Mouse (Mus musculus) megakaryocyte progenitor cell, adult 5-6 weeks (primary cell): Measurements from ENCODE around the gene Anp32b. TPM values are rescaled to one million over a fixed set of nuclear protein-coding genes. Genes with fewer than 3 reads are reported as not detected.

Experiments
- ATAC-seq: replicated peaks from 2 replicates; pipeline ENCODE4 v1.8.0; 2016; ENCODE audit warnings: mild to moderate bottlenecking, moderate TSS enrichment, inconsistent platforms; ENCODE audit not compliant: poor library complexity
- total RNA-seq, 2 experiments: library from RNA; stranded (forward) in 1 of 2; stranded (reverse) in 1 of 2; fragments of 157-497, 149-512 nt in 1 of 2; fragments of 200-1000 nt in 1 of 2; gene quantifications; 2 replicates each; pipeline versions ENCODE4 v1.2.3 to v1.2.4; 2015 to 2017

Anp32b gene
- total RNA-seq, 2 experiments from 2014 or later, result 148 to 743 TPM

DNA sequence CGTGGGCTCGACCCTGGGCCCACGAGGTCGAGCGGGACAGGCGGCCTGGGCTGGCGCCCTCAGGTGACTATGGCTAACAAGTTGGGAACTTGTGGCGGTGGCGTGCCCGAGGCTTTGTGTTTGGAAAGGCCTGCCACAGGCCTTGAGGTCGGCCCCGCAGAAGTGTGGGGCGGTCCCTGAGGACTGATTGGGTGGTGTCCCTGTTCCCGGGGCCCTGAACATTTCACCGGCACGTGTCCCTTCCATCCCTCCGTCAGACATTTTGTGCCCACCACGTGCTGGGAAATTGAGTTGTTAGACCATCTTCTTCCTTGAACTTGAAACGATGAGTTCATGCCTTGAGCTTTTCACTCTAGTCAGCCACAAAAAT, 1.8 kb downstream of the Anp32b start:
- ATAC-seq, result peak; percentile 43

DNA sequence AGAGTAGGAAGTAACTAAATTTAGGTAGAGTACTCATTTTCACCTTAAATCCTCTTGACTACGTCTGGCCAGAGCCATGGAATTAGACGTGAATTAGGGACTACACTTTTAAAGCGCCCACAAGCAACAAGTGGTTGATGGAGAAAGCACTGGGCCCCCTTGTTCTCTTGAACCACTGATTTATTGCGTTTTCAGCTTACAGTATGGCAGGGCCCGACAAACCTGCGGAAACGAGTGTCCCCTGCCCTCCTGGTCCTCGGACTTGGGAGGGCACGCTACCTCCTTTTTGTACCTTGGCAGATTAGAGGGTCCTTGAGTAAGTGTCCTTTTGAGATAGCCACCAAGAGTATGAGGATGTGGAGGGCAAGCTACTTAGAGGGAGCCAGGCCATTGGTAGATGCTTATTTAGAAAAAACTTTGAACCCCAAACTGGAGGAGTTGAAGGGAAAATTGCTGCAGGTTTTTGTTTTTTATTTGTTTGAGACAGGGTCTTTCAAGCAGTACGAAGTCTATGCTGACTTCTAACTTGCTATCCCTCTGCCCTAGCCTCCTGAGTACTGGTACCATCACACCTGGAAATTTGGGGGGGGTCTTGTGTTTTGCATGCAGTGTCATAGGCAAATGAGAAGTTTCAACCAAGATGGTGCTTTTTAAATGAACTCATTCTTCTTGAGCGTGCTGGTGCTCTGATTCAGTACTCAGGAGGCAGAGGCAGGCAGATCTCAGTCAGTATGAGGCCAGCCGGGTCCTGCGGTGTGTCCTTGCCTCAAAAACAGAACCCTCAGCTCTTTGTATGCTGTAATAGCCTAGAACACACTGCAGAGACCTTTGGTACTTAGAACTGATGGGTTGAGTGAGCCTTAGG, 2.4 kb downstream of the Anp32b start:
- ATAC-seq, result no peak

DNA sequence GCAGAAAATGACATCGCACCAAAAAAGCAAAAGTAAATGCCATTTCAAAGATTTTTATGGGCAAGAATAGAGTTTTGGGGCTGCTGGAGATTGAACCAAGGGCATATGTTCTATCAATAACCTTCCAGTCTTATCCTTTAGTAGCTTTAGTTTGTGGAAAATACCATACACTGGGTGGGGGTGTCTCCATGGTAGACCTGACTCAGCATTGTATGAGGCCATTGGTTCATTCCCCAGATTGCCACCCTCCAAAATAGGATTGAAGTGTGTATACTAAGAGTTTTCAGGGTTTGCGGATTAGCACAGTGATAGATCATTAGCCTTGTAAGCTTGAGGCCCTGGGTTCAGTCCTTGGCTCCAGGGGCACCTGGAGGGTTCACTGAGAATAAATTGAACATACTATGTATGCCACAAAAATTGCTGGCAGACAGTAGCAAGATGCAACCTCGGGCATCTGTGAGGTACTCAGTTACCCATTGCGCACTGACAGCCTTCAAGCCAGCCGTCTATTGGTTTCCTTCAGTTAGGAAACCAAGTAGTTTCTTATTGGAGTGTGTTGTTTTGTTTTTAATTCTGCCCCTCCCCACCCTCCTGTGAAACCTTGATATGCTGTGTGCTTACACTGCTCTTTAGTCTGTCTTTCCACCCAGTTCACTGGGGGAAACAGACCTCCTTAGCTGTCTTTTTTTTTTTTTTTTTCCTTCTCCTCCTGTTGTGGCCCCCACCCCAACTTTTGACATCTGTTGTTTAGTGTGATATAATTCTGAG, 3.6 kb downstream of the Anp32b start:
- ATAC-seq, result peak; percentile 8

DNA sequence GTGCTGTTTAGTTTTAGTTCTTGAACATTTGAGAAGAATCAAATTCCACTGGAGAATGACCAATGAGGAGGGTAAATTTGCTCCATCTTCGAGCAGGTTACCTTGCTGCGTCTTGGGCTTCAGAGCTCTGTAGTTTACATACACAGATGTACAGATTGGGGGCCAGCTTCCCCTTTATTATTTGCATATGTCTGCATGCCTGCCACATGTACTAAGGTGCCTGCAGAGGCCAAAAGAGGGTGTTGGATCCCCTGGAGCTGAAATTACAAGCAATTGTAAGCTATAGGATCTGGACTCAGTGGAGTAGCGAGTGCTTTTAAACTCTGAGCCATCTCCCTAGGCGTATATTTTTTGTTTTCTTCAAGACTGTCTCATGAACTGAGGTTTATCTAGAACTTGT, 6.1 kb downstream of the Anp32b start:
- no peak for ATAC-seq

DNA sequence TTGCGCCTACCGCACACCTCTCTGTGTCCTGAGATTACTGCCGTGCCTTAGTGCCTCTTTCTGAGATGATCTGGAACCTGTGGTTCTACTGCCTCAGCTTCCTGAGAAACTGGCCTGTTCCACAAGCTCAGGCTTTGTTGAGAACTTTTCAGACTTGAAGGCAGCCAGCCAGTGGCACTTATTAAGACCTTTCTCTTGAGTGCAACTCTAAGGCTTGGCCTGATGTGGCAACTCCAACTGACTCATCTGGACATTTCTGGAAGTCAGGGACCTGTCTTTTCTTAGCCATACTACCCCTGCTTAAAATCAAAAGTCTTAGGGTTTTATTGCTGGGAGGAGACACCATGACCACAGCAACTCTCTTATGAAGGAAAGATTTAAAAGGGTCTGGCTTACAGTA, 6.5 kb downstream of the Anp32b start:
- no peak for ATAC-seq

DNA sequence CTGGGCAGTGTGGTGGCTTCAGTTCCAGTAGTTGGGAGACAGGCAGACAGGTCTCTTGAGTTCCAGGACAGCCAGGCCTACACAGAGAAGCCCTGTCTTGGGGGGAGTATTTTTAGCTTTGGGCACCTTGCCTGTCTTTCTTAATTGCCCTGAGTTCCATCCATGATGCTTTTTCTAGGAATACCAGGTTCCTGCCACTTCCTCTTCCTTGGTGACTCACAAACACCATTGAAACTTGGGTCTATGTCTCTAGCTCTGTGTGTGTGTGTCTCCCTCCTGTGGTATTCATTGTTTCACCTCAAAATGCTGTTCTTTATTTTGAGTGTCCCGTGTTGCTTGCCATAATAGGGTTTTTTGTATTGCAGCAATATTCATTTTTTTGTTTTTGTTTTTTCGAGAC, 7.7 kb downstream of the Anp32b start:
- no peak for ATAC-seq

DNA sequence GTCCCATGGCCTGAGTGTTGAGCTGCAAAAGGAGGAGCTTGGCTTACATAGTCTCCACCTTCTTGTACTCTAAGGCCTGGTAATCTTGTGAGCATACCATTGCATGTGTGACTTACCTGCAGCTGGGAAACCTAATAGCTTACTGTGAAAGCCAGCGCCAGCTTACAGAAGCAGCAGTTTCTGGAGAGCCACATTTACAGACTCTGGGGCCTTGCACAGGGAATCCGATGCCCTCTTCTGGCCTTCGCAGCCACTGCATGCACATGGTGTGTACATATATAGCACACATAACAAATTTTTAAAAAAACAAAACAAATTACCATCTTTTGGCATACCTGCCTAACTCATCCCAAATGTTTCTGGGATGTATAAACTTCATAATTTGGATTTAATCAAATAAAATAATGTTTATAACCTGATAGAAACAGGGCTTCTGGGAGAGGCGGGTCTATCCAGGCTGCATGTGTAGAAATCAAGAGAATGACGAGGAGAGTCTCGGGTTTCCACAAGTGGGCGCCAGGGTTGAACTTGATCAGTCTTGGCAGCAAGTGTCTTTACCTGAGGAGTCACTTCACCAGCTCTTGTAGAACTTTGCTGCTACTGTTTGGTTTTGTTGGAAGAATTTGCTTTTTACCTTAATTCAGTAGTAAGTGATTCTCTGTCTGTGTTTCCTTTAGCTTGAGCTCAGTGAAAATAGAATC, 12.6 kb downstream of the Anp32b start:
- peak; percentile 90 for ATAC-seq

DNA sequence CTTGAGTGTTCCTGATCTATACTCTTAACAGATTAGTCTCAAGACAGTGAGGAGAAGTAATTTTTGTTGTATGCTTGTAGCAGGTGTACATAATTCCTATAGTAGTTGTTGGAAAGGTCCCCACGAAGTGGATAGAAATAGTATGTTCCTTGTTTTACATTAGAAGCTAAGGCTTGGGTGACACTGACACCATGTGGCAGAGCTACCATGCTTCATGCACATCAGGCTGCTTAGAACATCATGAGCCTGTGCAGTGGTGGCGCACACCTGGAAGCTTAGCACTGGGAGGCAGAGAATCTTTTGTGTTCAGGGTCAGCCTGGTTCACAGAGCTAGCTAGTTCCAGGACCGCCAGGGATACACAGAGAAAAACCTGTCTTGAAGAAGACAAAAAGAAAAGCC, 15.0 kb downstream of the Anp32b start:
- no peak for ATAC-seq

DNA sequence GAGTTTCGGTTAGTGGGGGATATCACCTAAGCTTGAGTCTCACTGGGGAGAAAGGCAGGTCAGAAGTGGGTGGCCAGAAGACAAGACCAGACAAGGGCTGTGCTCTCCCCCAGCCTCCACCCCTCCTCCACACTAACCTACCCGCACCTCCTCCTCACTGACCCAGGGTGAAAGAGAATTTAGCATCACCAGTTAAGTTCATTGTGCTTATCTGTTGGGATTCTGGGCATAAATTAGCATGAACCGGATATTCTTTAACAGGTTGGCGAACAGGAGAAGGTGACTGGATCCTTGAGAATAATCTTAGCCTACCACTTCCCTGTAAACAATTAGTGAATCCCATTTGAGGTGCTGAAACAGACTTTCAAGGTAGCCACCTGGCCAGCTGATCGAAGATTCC, 24.4 kb downstream of the Anp32b start:
- no peak for ATAC-seq

DNA sequence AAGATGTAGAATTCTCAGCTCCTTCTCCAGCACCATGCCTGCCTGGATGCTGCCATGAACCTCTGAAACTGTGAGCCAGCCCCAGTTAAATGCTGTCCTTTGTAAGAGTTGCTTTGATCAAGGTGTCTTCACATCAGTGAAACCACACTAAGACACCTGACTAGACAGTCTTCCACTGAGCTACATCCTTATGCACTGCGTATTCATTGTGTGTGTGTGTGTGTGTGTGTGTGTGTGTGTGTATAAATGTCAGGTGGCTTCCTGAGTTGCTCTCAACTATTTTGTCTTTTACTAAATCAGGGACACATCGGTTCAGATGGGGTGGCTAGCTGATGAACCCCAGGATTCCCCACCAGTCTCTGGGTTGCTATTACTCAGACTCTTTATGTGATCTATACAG, 28.4 kb downstream of the Anp32b start:
- ATAC-seq, result no peak

DNA sequence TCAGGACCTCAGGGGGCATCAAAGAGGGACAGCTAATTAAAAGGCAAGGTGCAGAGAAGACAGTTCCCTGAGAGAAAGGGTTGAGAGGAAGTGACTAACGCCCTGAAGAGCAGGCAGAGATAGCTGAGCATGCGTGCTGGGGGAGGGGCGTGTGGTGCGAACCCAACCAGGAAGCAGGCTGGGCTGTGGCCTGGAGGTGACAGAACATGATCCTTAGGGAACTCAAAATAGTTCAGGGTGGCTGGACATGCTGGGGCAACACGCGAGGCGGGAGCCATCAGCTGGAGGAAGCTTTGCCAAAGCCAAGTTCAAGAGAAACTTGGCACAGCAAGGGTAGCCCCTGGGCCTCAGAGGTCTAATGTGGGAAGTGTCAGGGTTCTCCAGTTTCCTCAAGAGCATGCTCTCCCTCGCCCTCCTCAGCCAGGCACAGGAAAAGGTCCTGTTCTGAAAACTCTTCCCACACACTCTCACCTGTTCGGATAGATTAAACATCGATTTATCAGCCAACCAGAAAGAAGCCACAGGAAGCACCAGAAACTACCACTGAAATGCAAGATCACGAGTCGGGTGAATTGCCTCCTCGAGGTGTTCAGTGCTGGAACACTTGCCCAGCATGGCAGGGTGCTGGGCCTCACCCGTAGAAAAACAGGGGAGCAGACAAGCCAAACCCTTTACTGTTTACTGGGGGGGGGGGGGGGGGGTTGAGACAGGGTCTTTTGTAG, 35.2 kb downstream of the Anp32b start:
- peak; percentile 76 for ATAC-seq

DNA sequence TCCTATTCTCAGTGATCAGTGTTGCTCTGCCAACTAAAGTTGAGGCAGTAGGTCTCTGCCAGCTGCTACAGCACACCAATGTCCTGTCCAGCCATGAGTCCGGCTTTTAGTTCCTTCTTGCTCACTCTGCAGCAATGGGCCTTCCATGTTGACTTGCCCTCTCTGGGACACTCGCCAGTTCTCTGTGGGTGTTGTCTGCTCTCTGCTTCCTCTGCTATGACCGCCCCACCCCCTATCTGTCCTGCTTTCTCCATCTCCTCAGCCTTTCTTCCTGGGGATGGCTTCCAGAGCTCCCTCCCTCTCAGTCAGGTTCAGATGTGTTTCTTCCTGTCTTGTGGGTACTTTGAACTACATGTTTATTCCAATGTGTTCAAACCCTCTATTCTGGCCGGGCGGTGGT, 36.6 kb downstream of the Anp32b start:
- no peak for ATAC-seq

DNA sequence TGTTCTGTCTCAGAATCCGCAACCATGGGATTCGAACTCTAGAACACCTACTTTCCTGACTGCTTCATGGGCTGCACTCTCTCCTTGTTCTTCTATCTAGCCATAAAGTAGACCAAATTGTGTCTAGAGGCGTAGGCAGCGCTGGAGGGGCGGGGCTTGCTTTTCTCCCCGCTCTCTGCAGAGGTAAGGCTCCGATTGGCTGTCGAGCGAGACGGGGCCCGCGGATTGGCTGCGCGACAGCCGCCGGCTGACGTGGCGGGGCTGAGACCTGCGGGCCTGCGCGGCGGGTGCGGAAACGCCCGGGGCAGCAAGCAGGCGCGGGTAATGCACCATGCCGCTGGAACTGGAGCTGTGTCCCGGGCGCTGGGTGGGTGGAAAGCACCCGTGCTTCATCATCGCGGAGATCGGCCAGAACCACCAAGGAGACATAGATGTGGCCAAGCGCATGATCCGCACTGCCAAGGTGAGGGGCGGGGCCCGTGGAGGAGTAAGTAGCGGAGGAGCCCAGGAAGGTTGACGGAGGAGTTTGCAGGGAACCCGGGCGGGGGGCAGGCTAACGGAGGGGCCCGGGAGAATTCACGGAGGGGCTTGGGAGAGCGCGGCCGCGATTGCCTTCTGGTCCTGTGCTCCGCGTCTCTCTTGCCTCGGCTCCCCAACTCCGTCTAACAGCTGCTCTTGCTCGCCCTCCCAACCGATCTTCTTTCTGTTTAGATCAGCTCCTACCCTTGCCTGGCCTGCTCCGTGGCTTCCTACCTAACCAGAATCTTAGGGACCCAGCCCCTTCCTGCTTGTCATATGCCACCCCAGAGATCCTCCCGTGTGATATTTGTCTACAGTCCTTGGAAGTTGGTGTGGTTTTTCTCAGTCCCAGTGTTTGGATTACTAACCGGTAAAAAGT, 38.6 kb downstream of the Anp32b start, which contains the start of gene Nans:
Gene Nans, plus strand, starts transcription at position 221 of the 898 bp plus-strand sequence.
- ATAC-seq, result peak; percentile 92

DNA sequence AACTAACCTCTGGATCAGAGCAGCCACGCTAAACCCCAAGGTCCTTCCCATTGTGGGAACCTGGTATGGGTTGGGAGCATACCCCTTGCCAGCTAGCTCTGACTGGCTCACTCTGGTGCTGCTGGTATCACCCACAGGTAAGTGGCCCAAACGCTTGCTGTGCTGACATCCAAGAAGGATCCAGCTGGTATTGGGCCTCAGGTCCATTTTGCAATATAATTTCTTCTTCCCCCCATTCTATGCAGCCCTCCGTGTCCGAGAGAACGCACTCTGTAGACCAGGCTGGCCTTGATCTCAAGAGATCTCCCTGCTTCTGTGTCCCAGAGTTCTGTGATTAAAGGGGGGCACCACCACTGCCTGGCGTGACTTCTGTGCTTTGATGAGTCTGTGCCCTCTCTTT, 42.4 kb downstream of the Anp32b start:
- no peak for ATAC-seq

DNA sequence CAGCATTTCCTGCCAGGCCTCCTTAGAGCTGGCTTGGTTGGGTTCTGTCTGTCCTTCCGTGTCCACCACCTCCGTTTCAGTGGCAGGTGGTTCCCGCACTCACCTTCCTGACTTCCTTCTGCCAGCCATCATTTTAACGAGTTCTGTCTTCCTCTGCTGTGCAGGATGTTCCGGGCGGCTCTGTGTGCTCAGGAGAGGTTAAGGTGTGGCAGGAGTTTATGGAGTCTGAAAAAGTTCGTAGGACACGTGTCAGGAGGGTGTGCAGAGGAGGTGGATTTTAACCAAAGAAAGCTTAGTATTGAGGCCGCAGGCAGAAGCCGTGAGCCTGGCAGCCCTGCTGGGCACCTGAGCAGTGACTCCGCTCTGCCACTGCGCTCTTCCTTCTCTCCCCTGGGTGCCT, 44.8 kb downstream of the Anp32b start:
- ATAC-seq, result no peak

DNA sequence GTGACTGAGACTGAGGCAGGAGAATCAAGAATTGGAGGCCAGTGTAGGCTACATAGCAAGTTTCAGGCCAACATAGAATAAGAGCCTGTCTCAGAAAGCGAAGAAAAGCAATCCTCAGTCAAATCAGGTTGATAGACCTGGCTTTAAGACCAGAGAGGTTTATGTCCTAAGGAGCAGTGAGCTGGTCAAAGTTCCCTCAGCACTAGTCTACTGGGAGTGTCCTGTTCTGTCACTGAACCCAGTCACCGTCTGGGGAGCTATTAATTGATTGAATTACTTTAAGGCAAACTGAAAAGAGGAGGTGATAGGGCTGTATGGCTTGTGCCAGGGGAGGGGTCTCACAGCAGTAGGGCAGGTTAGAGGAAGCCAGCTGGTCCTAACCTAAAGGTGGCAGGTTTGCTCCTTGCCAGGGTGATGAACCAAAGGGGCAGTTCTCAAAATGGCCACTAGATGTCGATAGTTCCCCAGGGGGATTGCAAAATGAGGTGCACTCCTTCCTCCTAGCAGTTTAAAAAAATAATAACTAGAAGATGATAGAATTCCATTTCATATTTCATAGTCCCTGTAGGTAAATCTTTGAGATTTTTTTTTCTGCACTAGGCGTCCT, 46.7 kb downstream of the Anp32b start:
- peak; percentile 92 for ATAC-seq

DNA sequence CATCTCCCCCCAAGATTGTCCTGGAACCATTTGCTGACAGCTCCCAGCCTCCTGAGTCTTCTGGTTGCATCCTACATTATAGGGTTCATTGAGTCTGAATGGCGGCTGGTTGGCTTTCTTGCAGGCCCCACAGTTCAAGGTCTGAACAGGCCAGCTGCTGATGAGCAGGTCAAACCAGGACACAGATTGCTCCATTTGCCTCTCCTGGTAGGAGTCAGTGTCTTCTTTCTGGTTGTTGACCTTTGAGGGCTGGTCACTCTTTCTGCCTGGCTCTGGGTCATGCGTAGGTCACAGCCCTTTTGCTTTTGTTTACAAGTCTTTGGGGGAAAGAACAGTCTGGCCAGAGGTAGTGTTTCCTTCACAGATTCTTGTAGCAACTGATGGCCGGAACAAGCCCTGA, 47.8 kb downstream of the Anp32b start:
- no peak for ATAC-seq

DNA sequence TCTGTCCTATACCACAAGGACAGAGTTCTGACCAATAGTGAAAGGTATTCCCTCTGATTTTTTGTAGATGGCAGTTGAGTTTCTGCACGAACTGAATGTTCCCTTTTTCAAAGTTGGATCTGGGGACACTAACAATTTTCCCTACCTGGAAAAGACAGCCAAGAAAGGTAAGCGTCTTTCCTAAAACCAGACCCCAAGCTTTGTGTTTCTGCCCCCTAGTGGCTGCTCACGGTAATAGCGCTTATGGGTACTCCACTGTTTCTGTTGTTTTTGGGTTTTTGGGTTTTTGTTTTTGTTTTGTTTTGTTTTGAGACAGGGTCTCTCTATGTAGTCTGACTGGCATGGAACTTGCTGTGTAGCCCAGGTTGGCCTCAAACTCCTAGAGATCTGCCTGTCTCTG, 48.3 kb downstream of the Anp32b start:
- 0 out of 2 replicates have a peak, but pooled peaks have one; percentile 42 for ATAC-seq
